Mouse (Mus musculus) bone marrow, adult 2 months (tissue): ENCODE data around the gene Abcb5.

Experiments
- CTCF ChIP-seq: fragments of 200-500 bp; IDR thresholded peaks from 2 replicates; pipeline ENCODE4 v1.5.1; 2011; ENCODE audit warnings: low read length, control low read depth; ENCODE audit not compliant: control insufficient read depth, insufficient read depth
- POLR2A ChIP-seq: fragments of 200-500 bp; IDR thresholded peaks from 2 replicates; pipeline ENCODE4 v1.6.1; 2011; ENCODE audit warnings: low read depth, mild to moderate bottlenecking, control low read depth, low read length, borderline replicate concordance; ENCODE audit not compliant: control insufficient read depth

DNA sequence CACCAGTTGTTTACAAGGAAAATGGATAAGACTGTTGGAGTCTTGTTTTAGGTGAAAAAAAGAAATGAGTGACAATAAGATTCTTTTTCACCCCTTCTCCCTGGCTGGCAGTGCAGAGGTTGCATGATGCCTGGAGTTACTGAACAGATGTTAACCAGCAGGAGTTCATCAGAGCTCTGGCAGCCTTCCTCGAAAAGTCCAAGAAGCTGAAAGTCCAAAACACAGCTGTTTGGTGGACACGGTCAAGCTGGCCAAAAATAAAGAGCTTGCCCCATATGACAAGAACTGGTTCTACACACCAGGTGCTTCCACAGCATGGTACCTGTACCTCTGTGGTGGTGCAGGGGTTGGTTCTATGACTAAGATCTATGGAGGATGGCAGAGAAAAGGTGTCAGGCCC lies 78.3 kb downstream of the Abcb5 start:
- TF ChIP-seq POLR2A = no peak
- no peak for TF ChIP-seq CTCF
